Mouse (Mus musculus) intestine, embryonic 16.5 days (tissue): ENCODE data around the gene Clmp. TPM values are rescaled to one million over a fixed set of nuclear protein-coding genes. Genes with fewer than 3 reads are reported as not detected.
"Not testable (repeated sequence)": the region's sequence is repeated elsewhere in the genome, so short reads cannot be mapped to it uniquely, and the experiment has no call there.

ENCODE experiments used
- ATAC-seq: fragments of 200-750 bp; cut with Nextera tagmentation; 2 replicates; pipeline ENCODE4 v1.8.0; 2017; ENCODE audit warnings: moderate TSS enrichment, moderate library complexity
- H3K27ac ChIP-seq: fragments of 300-500 bp; sonication (generic); 2 replicates; pipeline ENCODE4 v1.5.1; 2014; ENCODE audit warnings: mild to moderate bottlenecking, low read length
- H3K27me3 ChIP-seq: fragments of 300-500 bp; sonication (generic); replicated peaks from 2 replicates; pipeline ENCODE4 v1.6.1; 2014; ENCODE audit warnings: low read length, control low read depth, mixed read lengths; ENCODE audit not compliant: control insufficient read depth, insufficient read depth
- H3K36me3 ChIP-seq: fragments of 300-500 bp; sonication (generic); 2 replicates; pipeline ENCODE4 v1.6.1; 2014; ENCODE audit warnings: low read length, control low read depth; ENCODE audit not compliant: control insufficient read depth, insufficient read depth
- H3K4me1 ChIP-seq: fragments of 300-500 bp; sonication (generic); 2 replicates; pipeline ENCODE4 v1.6.1; 2014; ENCODE audit warnings: low read length, control low read depth, mixed read lengths; ENCODE audit not compliant: control insufficient read depth, insufficient read depth
- H3K4me2 ChIP-seq: fragments of 300-500 bp; sonication (generic); 2 replicates; pipeline ENCODE4 v1.6.1; 2014; ENCODE audit warnings: low read depth, low read length, control low read depth
- H3K4me3 ChIP-seq: fragments of 300-500 bp; sonication (generic); 2 replicates; pipeline ENCODE4 v1.5.1; 2014; ENCODE audit warnings: mild to moderate bottlenecking, low read length
- H3K9ac ChIP-seq: fragments of 300-500 bp; sonication (generic); 2 replicates; pipeline ENCODE4 v1.6.1; 2014; ENCODE audit warnings: low read depth, low read length
- H3K9me3 ChIP-seq: fragments of 300-500 bp; sonication (generic); 2 replicates; pipeline ENCODE4 v1.6.1; 2016; ENCODE audit warnings: low read length, control low read depth; ENCODE audit not compliant: control insufficient read depth
- WGBS: fragments of 180-500 bp; shearing (Covaris S2); extraction: QIAGEN DNeasy Blood & Tissue Kit; methylation state at CpG from one replicate; pipeline ENCODE4 v1.1.7; 2014; 5-methylcytosine and 5-hydroxymethylcytosine counted together
- polyA plus RNA-seq: library from polyadenylated mRNA; unstranded; fragments of >200 nt; fragmentation: Nextera tagmentation; extraction: Ambion mirVana; gene quantifications from 2 replicates; pipeline ENCODE4 v1.2.1, GENCODE M21; 2015

The Clmp gene
- polyA plus RNA-seq, 1 experiment from 2014 or later: 22.2 TPM

- H3K9me3 ChIP-seq: no peaks in the 10 kb centered on the region
- peak overlapping the region; percentile 99 for H3K27ac ChIP-seq
- no peaks in the 10 kb centered on the region for H3K27me3 ChIP-seq
- under 1% methylated on average over 30 of the region's 30 CpGs for WGBS
- H3K36me3 ChIP-seq: no peaks in the 10 kb centered on the region
- H3K9ac ChIP-seq: peak overlapping the region; percentile 84
- ATAC-seq: peak; percentile 22
- H3K4me1 ChIP-seq: peaks cover 21% of the 10 kb centered on the region
- H3K4me2 ChIP-seq: peak overlapping the region; percentile 82
- H3K4me3 ChIP-seq: peak overlapping the region; percentile 88
These were observed 114.2 kb downstream of the Clmp start for GRCm38 (mm10) chr9:40799837-40800501.

GRCm38 (mm10) chr9:40800675-40801612 is 115.2 kb downstream of the Clmp start, which contains the start of gene Hspa8:
Hspa8 (plus strand) TSS chr9:40800984.
- H3K9ac ChIP-seq: peak within 1 kb of the TSS; percentile 98
- no peaks in the 10 kb centered on the region; the same call in 1 of the 2 replicates for H3K36me3 ChIP-seq
- no peaks in the 10 kb centered on the region for H3K27me3 ChIP-seq
- H3K27ac ChIP-seq: peak within 1 kb of the TSS; percentile 99
- peak within 1 kb of the TSS; percentile 88 for H3K4me3 ChIP-seq
- H3K4me1 ChIP-seq: peaks cover 30% of the 10 kb centered on the region
- under 1% methylated on average over 76 of the region's 83 CpGs for WGBS
- peak; percentile 96 for ATAC-seq
- peak within 1 kb of the TSS; percentile 82 for H3K4me2 ChIP-seq
- H3K9me3 ChIP-seq: no peaks in the 10 kb centered on the region

GRCm38 (mm10) chr9:40801614-40802532 is 116.1 kb downstream of the Clmp start:
- Histone ChIP-seq H3K9ac (peak overlapping the region; percentile 98), H3K4me1 (peaks cover 35% of the 10 kb centered on the region), H3K4me3 (peak overlapping the region; percentile 88), H3K27ac (peak overlapping the region; percentile 93), H3K4me2 (peak overlapping the region; percentile 58)
- ATAC-seq: peak; percentile 0; the same call in 1 of the 2 replicates
- H3K9me3 ChIP-seq, H3K27me3 ChIP-seq, H3K36me3 ChIP-seq: not testable (repeated sequence)
- WGBS: under 1% methylated on average over 28 of the region's 28 CpGs

GRCm38 (mm10) chr9:40802533-40802875 is 116.7 kb downstream of the Clmp start:
- peak overlapping the region; percentile 98 for H3K9ac ChIP-seq
- WGBS: 4% methylated on average over 8 of the region's 8 CpGs
- H3K4me3 ChIP-seq: peak overlapping the region; percentile 88
- H3K36me3 ChIP-seq, H3K27ac ChIP-seq, H3K27me3 ChIP-seq, ATAC-seq, H3K9me3 ChIP-seq: not testable (repeated sequence)
- H3K4me1 ChIP-seq: peaks cover 41% of the 10 kb centered on the region
- peak overlapping the region; percentile 58 for H3K4me2 ChIP-seq

- not testable (repeated sequence) for ATAC-seq, H3K27ac ChIP-seq, H3K9ac ChIP-seq, H3K27me3 ChIP-seq, H3K9me3 ChIP-seq, H3K36me3 ChIP-seq
- 41% methylated on average over 3 of the region's 3 CpGs for WGBS
- Histone ChIP-seq H3K4me3 (0 out of 2 replicates have a peak overlapping the region, but pooled peaks have one; percentile 2), H3K4me1 (peaks cover 34% of the 10 kb centered on the region), H3K4me2 (peak overlapping the region; percentile 46; the same call in 1 of the 2 replicates)
These were observed 118.8 kb downstream of the Clmp start for GRCm38 (mm10) chr9:40804576-40804975.

GRCm38 (mm10) chr9:40805263-40805662 is 119.5 kb downstream of the Clmp start:
- Histone ChIP-seq H3K4me1 (peaks cover 34% of the 10 kb centered on the region), H3K27ac (0 out of 2 replicates have a peak overlapping the region, but pooled peaks have one; percentile 39), H3K9me3 (no peaks in the 10 kb centered on the region), H3K4me2 (peak overlapping the region; percentile 23), H3K27me3 (no peaks in the 10 kb centered on the region), H3K36me3 (peaks cover 4% of the 10 kb centered on the region; the same call in 1 of the 2 replicates), H3K4me3 (peak overlapping the region; percentile 21; the same call in 1 of the 2 replicates), H3K9ac (peak overlapping the region; percentile 44)
- ATAC-seq: no peak
- WGBS: 23% methylated on average over 2 of the region's 2 CpGs

GRCm38 (mm10) chr9:40806440-40807288 is 120.9 kb downstream of the Clmp start:
- peaks cover 4% of the 10 kb centered on the region; the same call in 1 of the 2 replicates for H3K36me3 ChIP-seq
- no peaks in the 10 kb centered on the region for H3K27me3 ChIP-seq
- H3K9me3 ChIP-seq: no peaks in the 10 kb centered on the region
- 23% methylated on average over 5 of the region's 5 CpGs for WGBS
- peaks cover 34% of the 10 kb centered on the region for H3K4me1 ChIP-seq
- peak; percentile 52 for ATAC-seq
- no peak overlapping the region for H3K4me2 ChIP-seq
- H3K4me3 ChIP-seq: no peak overlapping the region
- H3K27ac ChIP-seq: peak overlapping the region; percentile 74
- H3K9ac ChIP-seq: no peak overlapping the region

GRCm38 (mm10) chr9:40807289-40807920 is 121.6 kb downstream of the Clmp start:
- ATAC-seq: peak; percentile 24
- Histone ChIP-seq H3K4me3 (no peak overlapping the region), H3K27ac (peak overlapping the region; percentile 74), H3K9me3 (no peaks in the 10 kb centered on the region), H3K36me3 (peaks cover 4% of the 10 kb centered on the region; the same call in 1 of the 2 replicates), H3K4me2 (no peak overlapping the region), H3K9ac (no peak overlapping the region), H3K4me1 (peaks cover 34% of the 10 kb centered on the region), H3K27me3 (no peaks in the 10 kb centered on the region)
- WGBS: 11% methylated on average over 11 of the region's 11 CpGs
